Mouse (Mus musculus) adrenal gland, adult 8-10 months (tissue): ENCODE measurements around the gene Cyth3. TPM values are rescaled to one million over a fixed set of nuclear protein-coding genes. Genes with fewer than 3 reads are reported as not detected.

Source experiments
- DNase-seq: peaks from one replicate; pipeline ENCODE4 v3.0.0; 2022
- total RNA-seq, 4 experiments: library from RNA; stranded (reverse); gene quantifications; 2 replicates each; pipeline ENCODE4 v1.2.4; 2022

The Cyth3 gene
- total RNA-seq, 4 experiments from 2014 or later: 134 to 193 (median 146) TPM

- no peak for DNase-seq
These were observed 84.6 kb downstream of the Cyth3 start for GRCm38 (mm10) chr5:143706822-143707200.

GRCm38 (mm10) chr5:143711326-143711725 lies 89.1 kb downstream of the Cyth3 start:
- DNase-seq: peak; percentile 55

- no peak for DNase-seq
These were observed 90.0 kb downstream of the Cyth3 start for GRCm38 (mm10) chr5:143712011-143712800.

GRCm38 (mm10) chr5:143721962-143722361 lies 99.7 kb downstream of the Cyth3 start:
- no peak for DNase-seq

- no peak for DNase-seq
These were observed 108.7 kb downstream of the Cyth3 start for GRCm38 (mm10) chr5:143730915-143731314.

GRCm38 (mm10) chr5:143731483-143732112 lies 109.4 kb downstream of the Cyth3 start:
- no peak for DNase-seq

- DNase-seq: peak; percentile 96
These were observed 110.1 kb downstream of the Cyth3 start, which contains the start of gene Usp42 for GRCm38 (mm10) chr5:143732180-143732891. TSS of gene Usp42 (minus strand) at chr5:143732280.

- no peak for DNase-seq
These were observed 127.5 kb downstream of the Cyth3 start for GRCm38 (mm10) chr5:143749630-143750208.

- no peak for DNase-seq
These were observed 133.4 kb downstream of the Cyth3 start for GRCm38 (mm10) chr5:143755529-143756141.

- DNase-seq: peak; percentile 92
These were observed 135.7 kb downstream of the Cyth3 start for GRCm38 (mm10) chr5:143757755-143758443.

GRCm38 (mm10) chr5:143759554-143759953 lies 137.3 kb downstream of the Cyth3 start:
- no peak for DNase-seq

Other genes with a start within 250 kb of the Cyth3 start
- gene Kdelr2, start 218.6 kb upstream of the Cyth3 start, total RNA-seq: 100 to 1,000 TPM in 3 of 4 experiments, 10 to 100 TPM in 1; 97.5 to 115 (median 101) TPM
- gene Daglb, start 157.9 kb upstream of the Cyth3 start, total RNA-seq: 10 to 100 TPM; 21.6 to 27.5 (median 25.4) TPM
- gene Rac1, start 94.4 kb upstream of the Cyth3 start, total RNA-seq: 100 to 1,000 TPM; 348 to 401 (median 358) TPM
- gene Usp42, start 109.8 kb downstream of the Cyth3 start, total RNA-seq: 10 to 100 TPM; 13.2 to 19.8 (median 15.1) TPM
- gene Eif2ak1, start 195.3 kb downstream of the Cyth3 start, total RNA-seq: 10 to 100 TPM; 42.1 to 49.3 (median 45.2) TPM